Comparison of ENCODE assay signal across 10 mouse cellular contexts in genomic region chr19:47871515-47871914, GRCm38 (mm10). TPM values are rescaled to one million over a fixed set of nuclear protein-coding genes. Genes with fewer than 3 reads are reported as not detected.
DNase-seq lines count a peak whose midpoint lies in the region; ATAC-seq and TF ChIP-seq lines count a peak whose summit lies in the region.
"Had no signal": no experiment of that assay in that cellular context is flagged by ENCODE, and none has a peak within 500 bp of the region (broad histone marks: within the 10 kb centered on the region; RNA-seq: fewer than 3 reads in every experiment).

No protein-coding gene starts in this region.

- H3K27me3 ChIP-seq in heart, adult 2 months (ENCODE audit: control insufficient read depth, insufficient read depth, low read length): no peaks in the 10 kb centered on the region
- H3K27me3 ChIP-seq in lung, postnatal 0 days (replicated peaks; ENCODE audit: insufficient read depth, low read length): no peaks in the 10 kb centered on the region
- H3K27me3 ChIP-seq: embryonic facial prominence, embryonic 13.5 days had no signal

- no peaks in the 10 kb centered on the region for H3K36me3 ChIP-seq in heart, adult 2 months (ENCODE audit: control insufficient read depth, insufficient read depth, low read length)
- H3K36me3 ChIP-seq in lung, postnatal 0 days (ENCODE audit: insufficient read depth, low read length): no peaks in the 10 kb centered on the region
- H3K36me3 ChIP-seq: embryonic facial prominence, embryonic 13.5 days had no signal

- H3K9me3 ChIP-seq in lung, postnatal 0 days (ENCODE audit: low read length): no peaks in the 10 kb centered on the region
- H3K9me3 ChIP-seq: embryonic facial prominence, embryonic 13.5 days had no signal

- 38% methylated on average over 10 of the region's 10 CpGs for WGBS in heart, adult 2 months
- 26% methylated on average over 10 of the region's 10 CpGs for WGBS in lung, postnatal 0 days

- H3K4me3 ChIP-seq in heart, adult 2 months: no peak overlapping the region
- H3K4me3 ChIP-seq in lung, postnatal 0 days (ENCODE audit: low read depth, low read length): no peak overlapping the region
- H3K4me3 ChIP-seq: embryonic facial prominence, embryonic 13.5 days had no signal

- TF ChIP-seq CTCF in heart, adult 2 months (IDR thresholded peaks at IDR 0.05): 0 out of 2 replicates have a peak, but pooled peaks have one; percentile 15
- peak; percentile 60 for TF ChIP-seq CTCF in lung, postnatal 0 days (IDR thresholded peaks at IDR 0.05)
- TF ChIP-seq CTCF in brain, embryonic 14.5 days (IDR thresholded peaks at IDR 0.05; ENCODE audit: borderline replicate concordance, extremely low read depth, insufficient read depth, insufficient read length): peak; percentile 51; the same call in 1 of the 2 replicates

- H3K4me1 ChIP-seq in heart, adult 2 months (ENCODE audit: control insufficient read depth, insufficient read depth, low read length): no peaks in the 10 kb centered on the region
- H3K4me1 ChIP-seq in lung, postnatal 0 days (ENCODE audit: insufficient read depth, low read depth, low read length): no peaks in the 10 kb centered on the region

- H3K4me2 ChIP-seq in lung, postnatal 0 days (replicated peaks; ENCODE audit: low read depth, low read length): no peak overlapping the region
- H3K4me2 ChIP-seq: embryonic facial prominence, embryonic 13.5 days had no signal

- TF ChIP-seq EP300 in heart, adult 2 months (IDR thresholded peaks at IDR 0.05; ENCODE audit: insufficient read depth, low read depth, low read length): no peak
- TF ChIP-seq EP300 in lung, postnatal 0 days (IDR thresholded peaks at IDR 0.05): no peak

- intact Hi-C loops in heart, adult 2 months (cut with DNase I): no loop called here
- intact Hi-C loops in heart, postnatal 14 days (cut with DNase I): no loop called here

- TF ChIP-seq POLR2A in heart, adult 2 months (IDR thresholded peaks at IDR 0.05; ENCODE audit: insufficient read depth, low read depth, low read length): no peak
- no peak for TF ChIP-seq POLR2A in brain, embryonic 14.5 days (IDR thresholded peaks at IDR 0.05; ENCODE audit: borderline replicate concordance, extremely low read depth, insufficient read depth, insufficient read length, poor library complexity, severe bottlenecking)

- no peak for ATAC-seq in lung, postnatal 0 days

- H3K9ac ChIP-seq in heart, adult 2 months (ENCODE audit: low read depth, low read length): no peak overlapping the region
- H3K9ac ChIP-seq in lung, postnatal 0 days (replicated peaks; ENCODE audit: low read depth): no peak overlapping the region
- H3K9ac ChIP-seq: embryonic facial prominence, embryonic 13.5 days had no signal

- no peak for DNase-seq in heart, adult 2 months
- DNase-seq in heart, postnatal 14 days: no peak
- peak; percentile 28 for DNase-seq in lung, postnatal 0 days (ENCODE audit: low spot score)
- DNase-seq in lung, postnatal 10 days: no peak
- no peak for DNase-seq in brain, embryonic 14.5 days (ENCODE audit: low read depth)
- peak; percentile 72 for DNase-seq in retina, postnatal 1 day
- DNase-seq in spleen, adult 18-20 months: no peak
- DNase-seq in cerebellum, postnatal 36 days: no peak
- DNase-seq: adrenal gland, postnatal 25 days had no signal

- no peaks in the 10 kb centered on the region for H3K79me2 ChIP-seq in heart, adult 2 months (replicated peaks; ENCODE audit: control insufficient read depth, insufficient read depth, low read length)

- H3K27ac ChIP-seq in heart, adult 2 months: no peak overlapping the region
- H3K27ac ChIP-seq in lung, postnatal 0 days (ENCODE audit: low read length): no peak overlapping the region
- H3K27ac ChIP-seq: embryonic facial prominence, embryonic 13.5 days had no signal

RNA-seq across cellular contexts. Expression of gene Gsto2, which starts 6.2 kb away (rescaled TPM):
- total RNA-seq in heart, adult 2 months (2021): 1 to 10 TPM; 2.6 to 2.7 TPM
- 1.4 and 1.6 TPM in 2 replicates for polyA plus RNA-seq in heart, adult 2 months (2012; rRNA removed)
- total RNA-seq in heart, postnatal 14 days (2021): 1 to 10 TPM; 1.6 to 1.7 TPM
- polyA plus RNA-seq in lung, postnatal 0 days (2015; fragmentation: Nextera tagmentation; extraction: Ambion mirVana): 2.1 TPM in 2 replicates
- polyA plus RNA-seq in brain, embryonic 14.5 days (2012; rRNA removed): 0.88 and 1.1 TPM in 2 replicates

RNA-seq across cellular contexts. Expression of gene Gsto1, which starts 16.7 kb away (rescaled TPM):
- 100 to 1,000 TPM; 148 to 191 TPM for total RNA-seq in heart, adult 2 months (2021)
- 152 and 158 TPM in 2 replicates for polyA plus RNA-seq in heart, adult 2 months (2012; rRNA removed)
- 100 to 1,000 TPM; 133 to 134 TPM for total RNA-seq in heart, postnatal 14 days (2021)
- polyA plus RNA-seq in lung, postnatal 0 days (2015; fragmentation: Nextera tagmentation; extraction: Ambion mirVana): 147 and 172 TPM in 2 replicates
- polyA plus RNA-seq in brain, embryonic 14.5 days (2012; rRNA removed): 64.8 and 65.6 TPM in 2 replicates

RNA-seq across cellular contexts. Expression of gene Cfap43, which starts 47.6 kb away (rescaled TPM):
- total RNA-seq in heart, adult 2 months (2021): not detected
- 0.26 and 0.86 TPM in 2 replicates for polyA plus RNA-seq in heart, adult 2 months (2012; rRNA removed)
- under 1 TPM in 1 of 2 experiments, not detected in 1; 0.81 TPM for total RNA-seq in heart, postnatal 14 days (2021)
- 4.9 and 6.3 TPM in 2 replicates for polyA plus RNA-seq in lung, postnatal 0 days (2015; fragmentation: Nextera tagmentation; extraction: Ambion mirVana)
- 1.00 and 2.6 TPM in 2 replicates for polyA plus RNA-seq in brain, embryonic 14.5 days (2012; rRNA removed)
- total RNA-seq: adrenal gland, postnatal 25 days had no signal

RNA-seq across cellular contexts. Expression of gene Itprip, which starts 47.6 kb away (rescaled TPM):
- total RNA-seq in heart, adult 2 months (2021): 10 to 100 TPM in 1 of 2 experiments, 1 to 10 TPM in 1; 8.5 to 11.7 TPM
- 8.1 and 8.6 TPM in 2 replicates for polyA plus RNA-seq in heart, adult 2 months (2012; rRNA removed)
- 1 to 10 TPM; 8.0 to 8.1 TPM for total RNA-seq in heart, postnatal 14 days (2021)
- polyA plus RNA-seq in lung, postnatal 0 days (2015; fragmentation: Nextera tagmentation; extraction: Ambion mirVana): 15.6 and 15.9 TPM in 2 replicates
- 6.1 and 6.2 TPM in 2 replicates for polyA plus RNA-seq in brain, embryonic 14.5 days (2012; rRNA removed)

Comparison
In these comparisons a context has a peak if more than half of its experiments do, and no peak if none do; other contexts are left out.
1. DNase-seq: peak in lung, postnatal 0 days (single experiment) and retina, postnatal 1 day (single experiment); none in heart, adult 2 months (0 of 2), heart, postnatal 14 days (0 of 2), lung, postnatal 10 days (single experiment), brain, embryonic 14.5 days (single experiment), spleen, adult 18-20 months (0 of 2) and cerebellum, postnatal 36 days (0 of 2).
2. Peak in every context shown above with its lines, with median percentiles within 50 percentile points of each other: CTCF ChIP-seq.